Mouse (Mus musculus) heart, adult 2 months (tissue): ENCODE measurements at regions not wholly inside any gene's neighbourhood (a gene's known extent, or its start where the extent isn't known, plus 50 kb on each side); places are given as distances from the start of the nearest gene placed in this dataset.

Experiments
- DNase-seq, 2 experiments: peaks; one replicate each; pipeline ENCODE4 v3.0.0; 2021
- H3K27ac ChIP-seq: fragments of 200-600 bp; 2 replicates; pipeline ENCODE4 v1.8.1; 2022
- H3K27me3 ChIP-seq: fragments of 200-500 bp; 2 replicates; pipeline ENCODE4 v1.6.1; 2012; ENCODE audit warnings: mild to moderate bottlenecking, low read length, inconsistent platforms, mixed read lengths; ENCODE audit not compliant: control insufficient read depth, insufficient read depth
- H3K36me3 ChIP-seq: fragments of 200-500 bp; 2 replicates; pipeline ENCODE4 v1.6.1; 2012; ENCODE audit warnings: low read length, inconsistent platforms; ENCODE audit not compliant: control insufficient read depth, insufficient read depth
- H3K4me1 ChIP-seq: fragments of 200-500 bp; 2 replicates; pipeline ENCODE4 v1.6.1; 2011; ENCODE audit warnings: low read length; ENCODE audit not compliant: control insufficient read depth, insufficient read depth
- H3K4me3 ChIP-seq: fragments of 200-600 bp; 2 replicates; pipeline ENCODE4 v1.8.1; 2022
- H3K79me2 ChIP-seq: fragments of 200-500 bp; replicated peaks from 2 replicates; pipeline ENCODE4 v1.6.1; 2012; ENCODE audit warnings: mild to moderate bottlenecking, inconsistent platforms, low read length, moderate library complexity, mixed read lengths; ENCODE audit not compliant: control insufficient read depth, insufficient read depth
- H3K9ac ChIP-seq: fragments of 200-500 bp; 2 replicates; pipeline ENCODE4 v1.6.1; 2012; ENCODE audit warnings: low read depth, mild to moderate bottlenecking, control low read depth, inconsistent platforms, low read length, mixed read lengths
- CTCF ChIP-seq: fragments of 200-600 bp; IDR thresholded peaks from 2 replicates; pipeline ENCODE4 v1.8.1; 2022; ENCODE audit warnings: antibody characterized with exemption, mild to moderate bottlenecking, moderate library complexity
- EP300 ChIP-seq: fragments of 200-500 bp; IDR thresholded peaks from 2 replicates; pipeline ENCODE4 v1.6.1; 2011; ENCODE audit warnings: low read depth, low read length, control low read depth; ENCODE audit not compliant: insufficient read depth
- POLR2A ChIP-seq: fragments of 200-500 bp; IDR thresholded peaks from 2 replicates; pipeline ENCODE4 v1.6.1; 2011; ENCODE audit warnings: mild to moderate bottlenecking, low read depth, low read length, control low read depth; ENCODE audit not compliant: insufficient read depth
- WGBS: fragments of 180-500 bp; shearing (Covaris S2); methylation state at CpG from one replicate; pipeline ENCODE4 v1.1.7; 2018; 5-methylcytosine and 5-hydroxymethylcytosine counted together
- intact Hi-C: fragments of 180-260 bp; cut with DNase I; formaldehyde crosslinking; loops from one replicate; pipeline ENCODE4 v1.15.1; 2025

DNA sequence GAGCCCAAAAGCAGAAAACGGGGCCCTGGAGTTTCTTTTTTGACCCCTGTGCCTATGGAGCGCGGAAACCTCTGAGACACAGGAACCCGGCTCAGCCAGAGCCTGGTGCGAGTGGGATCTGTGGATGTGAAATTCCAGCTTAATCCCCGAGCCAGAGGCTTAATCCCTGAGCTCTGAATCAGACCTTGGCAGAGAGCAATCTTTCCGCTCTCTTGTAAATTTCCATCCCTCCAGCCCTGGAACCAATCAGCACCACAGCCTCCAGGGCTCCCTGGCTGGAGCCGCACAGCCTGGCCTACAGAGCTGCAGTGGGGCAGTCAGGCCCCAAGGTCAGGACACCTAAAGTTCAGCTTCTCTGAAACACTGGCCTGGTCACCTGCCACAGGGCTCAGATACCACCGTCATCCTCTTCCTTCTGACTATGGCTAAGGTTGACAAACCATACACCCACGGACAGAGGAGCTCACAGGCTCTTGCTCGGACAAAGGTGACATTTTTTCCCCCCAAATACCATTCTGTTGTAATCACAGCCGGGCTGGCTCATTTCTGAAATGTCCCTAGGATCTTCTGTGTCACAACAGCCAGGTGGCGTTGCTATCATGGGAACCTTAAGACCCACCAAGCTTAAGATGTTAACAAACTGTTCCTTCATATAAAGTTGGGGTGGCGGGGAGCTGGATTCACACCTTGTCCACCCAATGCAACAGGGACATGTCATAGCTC is 184.2 kb upstream of the Dapk1 start:
- no peaks in the 10 kb centered on the region for H3K27me3 ChIP-seq
- TF ChIP-seq CTCF (no peak), EP300 (peak; percentile 44; the same call in 1 of the 2 replicates), POLR2A (peak; percentile 40; the same call in 1 of the 2 replicates)
- DNase-seq = peak; percentile 68 to 80
- intact Hi-C loops = loop anchor here (5.0 kb wide), 1 partner anchor 120 kb away; no protein-coding TSS in a partner anchor
- H3K36me3 ChIP-seq = no peaks in the 10 kb centered on the region
- no peak overlapping the region for H3K4me3 ChIP-seq
- WGBS = 62% methylated on average over 14 of the region's 14 CpGs
- peak overlapping the region; percentile 66 for H3K27ac ChIP-seq
- H3K4me1 ChIP-seq = peaks cover 6% of the 10 kb centered on the region
- no peak overlapping the region for H3K9ac ChIP-seq
- no peaks in the 10 kb centered on the region for H3K79me2 ChIP-seq

DNA sequence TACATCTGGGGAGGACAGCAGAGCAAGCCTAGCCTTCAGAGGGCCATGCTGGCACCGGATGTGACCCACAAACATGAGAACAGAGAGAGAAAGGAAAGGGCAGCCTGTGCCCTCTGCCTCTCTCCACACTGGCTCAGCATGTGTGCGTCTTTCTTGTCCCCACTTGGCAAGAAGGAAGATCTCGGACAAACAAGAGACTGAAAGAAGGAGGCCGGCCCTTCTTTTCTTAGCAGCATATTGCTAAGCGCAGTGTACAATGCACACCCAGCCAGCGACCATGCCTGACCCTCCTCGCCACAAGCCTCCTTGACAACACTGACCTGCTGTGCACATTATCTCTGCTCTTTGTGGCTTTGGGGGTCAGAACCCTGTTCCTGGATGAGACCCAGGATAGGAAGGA is 181.4 kb upstream of the Dapk1 start:
- intact Hi-C loops = no loop called here
- Histone ChIP-seq H3K4me3 (no peak overlapping the region), H3K79me2 (no peaks in the 10 kb centered on the region), H3K27me3 (no peaks in the 10 kb centered on the region), H3K36me3 (no peaks in the 10 kb centered on the region), H3K27ac (no peak overlapping the region), H3K4me1 (peaks cover 6% of the 10 kb centered on the region), H3K9ac (no peak overlapping the region)
- WGBS = 64% methylated on average over 7 of the region's 7 CpGs
- no peak for TF ChIP-seq POLR2A
- TF ChIP-seq EP300 = no peak
- no peak for TF ChIP-seq CTCF
- no peak for DNase-seq

DNA sequence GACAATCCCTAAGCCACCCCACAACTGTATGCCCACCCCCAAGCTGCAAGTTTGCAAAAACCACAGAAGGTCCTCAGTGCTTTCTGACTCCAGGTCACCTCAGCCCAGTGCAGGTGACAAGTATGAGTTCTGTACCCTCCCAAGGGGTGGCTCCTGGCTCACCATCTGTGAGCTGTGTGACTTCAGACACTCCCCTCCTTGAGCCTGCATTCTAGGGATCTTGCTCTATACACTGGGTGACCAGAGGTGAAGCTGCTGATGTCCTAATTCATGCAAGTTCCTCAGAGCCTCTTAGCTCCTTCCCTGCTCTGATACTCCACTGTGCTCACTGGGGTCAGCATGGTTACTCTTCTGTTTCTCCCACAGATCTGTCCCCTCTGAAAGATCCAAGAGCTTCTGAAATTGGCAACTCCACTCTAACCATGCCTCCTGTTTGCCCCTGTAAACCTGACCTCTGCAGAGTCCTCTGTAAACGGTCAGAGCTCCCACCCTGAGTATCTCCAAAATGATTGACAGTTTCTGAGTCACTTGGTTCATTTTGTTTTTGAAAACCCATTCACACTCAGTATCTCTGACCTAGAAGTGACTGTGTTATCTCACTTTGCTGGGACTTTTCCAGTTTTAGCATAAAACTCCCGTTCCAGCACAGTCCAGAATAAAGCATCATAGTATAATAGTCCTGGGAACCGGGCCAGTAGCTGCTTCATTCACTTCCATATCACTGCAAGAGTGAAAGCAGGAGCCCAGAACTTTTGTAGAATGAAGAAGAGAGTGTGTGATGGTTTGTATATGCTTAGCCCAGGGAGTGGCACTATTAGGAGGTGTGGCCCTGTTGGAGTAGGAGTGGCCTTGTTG is 180.7 kb upstream of the Dapk1 start:
- Histone ChIP-seq H3K27ac (no peak overlapping the region), H3K4me3 (no peak overlapping the region), H3K9ac (no peak overlapping the region), H3K4me1 (peaks cover 6% of the 10 kb centered on the region), H3K36me3 (no peaks in the 10 kb centered on the region), H3K79me2 (no peaks in the 10 kb centered on the region), H3K27me3 (no peaks in the 10 kb centered on the region)
- intact Hi-C loops = no loop called here
- TF ChIP-seq CTCF (no peak), POLR2A (no peak), EP300 (no peak)
- DNase-seq = no peak
- 12% methylated on average over 3 of the region's 3 CpGs for WGBS

DNA sequence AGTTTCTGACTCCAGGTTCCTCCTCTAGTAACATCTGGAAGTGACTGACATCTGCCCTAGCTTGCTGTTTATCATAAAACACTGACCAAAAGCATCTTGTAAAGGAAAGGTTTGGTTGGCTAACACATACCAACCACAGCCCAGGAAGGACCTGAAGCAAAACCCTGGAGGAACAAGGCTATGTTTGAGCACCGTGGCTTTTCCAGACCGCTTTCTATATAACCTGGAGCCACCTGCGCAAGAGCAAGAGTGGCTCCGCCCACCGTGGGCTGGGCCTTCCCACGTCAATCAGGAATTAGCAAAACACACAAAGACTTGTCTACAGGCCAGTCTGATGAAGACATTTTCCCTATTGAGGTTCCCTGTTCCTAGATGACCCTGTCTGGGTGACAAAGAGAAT is 177.5 kb upstream of the Dapk1 start:
- Histone ChIP-seq H3K27ac (no peak overlapping the region), H3K27me3 (no peaks in the 10 kb centered on the region), H3K9ac (no peak overlapping the region), H3K36me3 (no peaks in the 10 kb centered on the region), H3K79me2 (no peaks in the 10 kb centered on the region), H3K4me1 (peaks cover 5% of the 10 kb centered on the region), H3K4me3 (no peak overlapping the region)
- intact Hi-C loops = no loop called here
- WGBS = 74% methylated on average over 6 of the region's 6 CpGs
- no peak for TF ChIP-seq POLR2A
- no peak for TF ChIP-seq EP300
- no peak for TF ChIP-seq CTCF
- DNase-seq = no peak

DNA sequence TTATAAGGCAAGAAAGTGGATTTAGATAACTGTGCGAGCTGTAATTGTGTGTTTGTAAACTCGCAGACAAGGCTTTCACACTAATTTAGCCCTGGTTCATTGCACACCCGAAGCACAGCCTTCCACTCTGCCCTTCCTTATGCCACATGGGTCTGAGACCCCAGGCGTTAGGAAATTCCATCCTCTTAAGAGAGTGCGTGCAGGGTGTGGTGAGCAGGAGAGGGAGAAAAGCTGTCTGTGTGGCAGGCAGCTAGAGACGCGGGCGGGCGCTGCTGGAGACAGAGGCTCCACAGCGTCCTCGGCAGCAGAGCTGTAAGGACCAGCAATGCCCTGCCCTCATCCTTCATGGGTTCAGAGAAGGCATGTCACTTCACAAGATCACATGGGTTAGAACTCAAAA is 176.6 kb upstream of the Dapk1 start:
- no peak for TF ChIP-seq CTCF
- no peak for TF ChIP-seq POLR2A
- no peak for TF ChIP-seq EP300
- Histone ChIP-seq H3K9ac (no peak overlapping the region), H3K4me3 (no peak overlapping the region), H3K27me3 (no peaks in the 10 kb centered on the region), H3K79me2 (no peaks in the 10 kb centered on the region), H3K36me3 (no peaks in the 10 kb centered on the region), H3K27ac (no peak overlapping the region), H3K4me1 (peaks cover 5% of the 10 kb centered on the region)
- intact Hi-C loops = no loop called here
- no peak for DNase-seq
- WGBS = 81% methylated on average over 11 of the region's 11 CpGs

DNA sequence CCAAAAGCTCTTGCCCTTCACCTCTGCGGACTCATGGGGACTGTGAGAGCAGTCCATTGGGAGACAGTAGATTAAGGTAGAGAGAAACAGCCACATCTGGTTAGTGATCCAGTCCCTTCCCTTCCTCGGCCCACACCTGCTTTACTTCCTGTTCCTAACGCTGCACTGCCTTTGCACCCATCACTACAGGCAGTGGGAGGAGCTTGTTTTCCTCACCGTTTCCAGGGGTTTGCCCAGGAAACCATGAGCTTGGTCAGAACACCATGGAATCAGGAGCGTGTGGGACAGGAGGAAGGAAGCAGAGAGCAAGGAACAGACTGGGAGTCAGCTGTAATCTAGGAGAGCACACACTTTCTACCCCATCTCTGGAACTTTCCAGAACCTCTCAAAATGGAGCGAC is 176.2 kb upstream of the Dapk1 start:
- Histone ChIP-seq H3K27me3 (no peaks in the 10 kb centered on the region), H3K79me2 (no peaks in the 10 kb centered on the region), H3K9ac (no peak overlapping the region), H3K4me3 (no peak overlapping the region), H3K36me3 (no peaks in the 10 kb centered on the region), H3K27ac (no peak overlapping the region), H3K4me1 (peaks cover 4% of the 10 kb centered on the region)
- WGBS = 70% methylated on average over 6 of the region's 6 CpGs
- TF ChIP-seq CTCF (no peak), POLR2A (no peak), EP300 (no peak)
- no peak for DNase-seq
- intact Hi-C loops = no loop called here
